Mouse (Mus musculus) heart, embryonic 16.5 days (tissue): ENCODE data around the gene Rer1. TPM values are rescaled to one million over a fixed set of nuclear protein-coding genes. Genes with fewer than 3 reads are reported as not detected.

Source experiments
- ATAC-seq: fragments of 200-750 bp; cut with Nextera tagmentation; replicated peaks from 2 replicates; pipeline ENCODE4 v1.8.0; 2017; ENCODE audit warnings: moderate number of reproducible peaks; ENCODE audit not compliant: insufficient read depth, low FRiP score; ENCODE audit errors: extremely low read depth
- H3K27ac ChIP-seq: fragments of 300-500 bp; sonication (generic); 2 replicates; pipeline ENCODE4 v1.5.1; 2014; ENCODE audit warnings: mild to moderate bottlenecking, low read length, control low read depth, moderate library complexity
- H3K27me3 ChIP-seq: fragments of 300-500 bp; sonication (generic); 2 replicates; pipeline ENCODE4 v1.6.1; 2014; ENCODE audit warnings: low read length, mixed read lengths; ENCODE audit not compliant: control insufficient read depth, insufficient read depth
- H3K36me3 ChIP-seq: fragments of 300-500 bp; sonication (generic); 2 replicates; pipeline ENCODE4 v1.6.1; 2014; ENCODE audit not compliant: control insufficient read depth, insufficient read depth
- H3K4me1 ChIP-seq: fragments of 300-500 bp; sonication (generic); 2 replicates; pipeline ENCODE4 v1.6.1; 2014; ENCODE audit warnings: low read length, mixed read lengths; ENCODE audit not compliant: control insufficient read depth, insufficient read depth
- H3K4me2 ChIP-seq: fragments of 300-500 bp; sonication (generic); 2 replicates; pipeline ENCODE4 v1.6.1; 2014; ENCODE audit warnings: low read depth, mild to moderate bottlenecking, control low read depth, low read length
- H3K4me3 ChIP-seq: fragments of 300-500 bp; sonication (generic); 2 replicates; pipeline ENCODE4 v1.5.1; 2014; ENCODE audit warnings: mild to moderate bottlenecking, control low read depth, low read length
- H3K9ac ChIP-seq: fragments of 300-500 bp; sonication (generic); 2 replicates; pipeline ENCODE4 v1.6.1; 2014; ENCODE audit warnings: low read length, control low read depth
- H3K9me3 ChIP-seq: fragments of 300-500 bp; sonication (generic); replicated peaks from 2 replicates; pipeline ENCODE4 v1.6.1; 2016; ENCODE audit warnings: low read length; ENCODE audit not compliant: control insufficient read depth
- WGBS: fragments of 180-500 bp; shearing (Covaris S2); extraction: QIAGEN DNeasy Blood & Tissue Kit; methylation state at CpG from one replicate; pipeline ENCODE4 v1.1.7; 2014; 5-methylcytosine and 5-hydroxymethylcytosine counted together
- polyA plus RNA-seq: library from polyadenylated mRNA; unstranded; fragments of >200 nt; fragmentation: Nextera tagmentation; extraction: Ambion mirVana; gene quantifications from 2 replicates; pipeline ENCODE4 v1.2.1, GENCODE M21; 2015

The Rer1 gene
- polyA plus RNA-seq, 1 experiment from 2014 or later: 138 TPM

DNA sequence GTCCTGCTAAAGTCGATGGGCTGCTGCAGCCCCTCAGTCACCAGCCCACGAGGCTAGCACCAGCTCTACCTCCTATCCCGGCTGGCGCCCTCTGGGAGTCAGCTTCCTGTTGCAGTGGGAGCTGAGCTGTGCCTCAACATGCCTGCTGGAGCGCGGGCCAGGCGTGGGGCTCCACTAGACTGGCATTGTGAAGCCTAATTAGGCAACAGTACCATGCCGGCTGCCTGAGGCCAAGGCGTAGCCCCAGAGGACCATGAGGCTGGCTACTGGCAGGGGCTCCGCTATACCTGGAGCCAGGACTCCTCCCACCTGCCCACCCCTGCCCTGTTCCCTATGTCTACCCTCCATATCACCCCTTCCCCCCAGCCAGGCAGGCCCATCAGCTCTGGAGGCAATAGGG lies 29.5 kb downstream of the Rer1 start, which contains the start of gene Plch2:
Plch2 (minus strand) TSS at position 61 of the 400 bp plus-strand sequence.
- 56% methylated on average over 10 of the region's 10 CpGs for WGBS
- Histone ChIP-seq H3K27me3 (peaks cover 2% of the 10 kb centered on the region; the same call in 1 of the 2 replicates), H3K4me3 (no peak within 1 kb of the TSS), H3K36me3 (no peaks in the 10 kb centered on the region), H3K27ac (no peak within 1 kb of the TSS), H3K4me2 (no peak within 1 kb of the TSS), H3K9me3 (no peaks in the 10 kb centered on the region), H3K9ac (no peak within 1 kb of the TSS), H3K4me1 (no peaks in the 10 kb centered on the region)
- ATAC-seq: no peak

DNA sequence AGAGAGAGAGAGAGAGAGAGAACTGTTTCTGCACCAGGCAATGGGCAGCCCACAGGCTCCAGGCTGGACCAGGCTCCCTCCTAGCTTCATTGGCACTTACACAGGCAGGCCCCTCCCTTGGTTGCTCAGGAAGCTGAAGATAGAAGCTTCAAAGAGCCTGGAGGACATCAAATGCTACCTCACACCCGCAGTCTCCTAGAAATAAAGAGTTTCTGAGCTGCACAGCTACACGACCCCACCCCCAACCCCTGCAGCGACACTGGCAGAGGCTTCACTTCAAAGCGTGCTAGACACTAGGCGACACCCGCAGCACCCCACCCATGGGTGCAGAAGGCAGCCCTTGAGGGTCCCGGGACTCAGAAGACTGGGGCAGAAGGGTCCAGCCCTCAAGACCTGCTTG lies 36.1 kb downstream of the Rer1 start:
- Histone ChIP-seq H3K27me3 (peaks cover 5% of the 10 kb centered on the region), H3K27ac (no peak overlapping the region), H3K4me2 (no peak overlapping the region), H3K4me3 (no peak overlapping the region), H3K4me1 (no peaks in the 10 kb centered on the region), H3K9ac (no peak overlapping the region), H3K9me3 (no peaks in the 10 kb centered on the region), H3K36me3 (no peaks in the 10 kb centered on the region)
- 62% methylated on average over 7 of the region's 7 CpGs for WGBS
- peak; percentile 34; the same call in 1 of the 2 replicates for ATAC-seq

DNA sequence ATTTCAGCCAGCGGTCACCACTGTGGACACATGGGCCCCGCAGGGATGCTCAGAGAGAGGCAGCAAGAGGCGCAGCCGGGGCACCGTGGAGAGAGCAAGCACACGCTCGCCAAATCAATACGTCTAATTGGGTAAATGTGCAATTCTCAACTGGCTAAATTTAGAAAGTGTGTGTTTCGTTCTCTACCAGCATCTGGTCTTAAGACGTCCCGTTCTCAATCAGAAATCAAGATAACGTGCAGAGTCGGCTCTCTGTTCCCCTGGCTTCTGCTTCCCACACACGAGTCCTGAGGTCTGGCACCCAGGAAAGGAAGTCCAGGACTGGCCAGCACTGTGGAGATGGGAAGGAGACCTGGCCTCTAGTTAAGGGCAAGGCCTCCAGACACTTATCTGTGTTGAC lies 39.5 kb downstream of the Rer1 start:
- Histone ChIP-seq H3K36me3 (no peaks in the 10 kb centered on the region), H3K9ac (no peak overlapping the region), H3K4me1 (no peaks in the 10 kb centered on the region), H3K27me3 (peaks cover 40% of the 10 kb centered on the region), H3K4me3 (no peak overlapping the region), H3K27ac (no peak overlapping the region), H3K4me2 (no peak overlapping the region), H3K9me3 (no peaks in the 10 kb centered on the region)
- 67% methylated on average over 14 of the region's 14 CpGs for WGBS
- ATAC-seq: no peak

DNA sequence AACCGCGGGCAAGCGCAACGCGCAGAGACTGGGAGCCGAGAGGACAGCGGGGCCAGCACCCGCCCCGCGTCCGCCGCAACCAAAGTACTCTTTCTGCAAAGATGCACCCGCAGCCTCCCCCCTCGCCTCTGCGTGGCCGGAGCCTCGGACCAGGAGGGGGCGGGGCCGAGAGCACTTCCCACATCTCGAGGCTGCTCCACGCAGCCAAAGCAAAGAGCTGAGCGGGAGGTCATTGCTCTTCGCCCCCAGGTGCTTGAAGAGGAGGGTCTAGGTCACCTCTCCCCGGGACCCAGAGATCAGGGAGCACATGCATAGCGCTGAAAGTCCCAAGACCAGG lies 42.9 kb downstream of the Rer1 start:
- H3K4me2 ChIP-seq: peak overlapping the region; percentile 39; the same call in 1 of the 2 replicates
- no peaks in the 10 kb centered on the region for H3K9me3 ChIP-seq
- no peak overlapping the region for H3K27ac ChIP-seq
- ATAC-seq: no peak
- peak overlapping the region; percentile 13; the same call in 1 of the 2 replicates for H3K4me3 ChIP-seq
- H3K4me1 ChIP-seq: no peaks in the 10 kb centered on the region
- WGBS: 2% methylated on average over 19 of the region's 25 CpGs
- H3K9ac ChIP-seq: no peak overlapping the region
- H3K36me3 ChIP-seq: no peaks in the 10 kb centered on the region
- H3K27me3 ChIP-seq: peaks cover 59% of the 10 kb centered on the region

DNA sequence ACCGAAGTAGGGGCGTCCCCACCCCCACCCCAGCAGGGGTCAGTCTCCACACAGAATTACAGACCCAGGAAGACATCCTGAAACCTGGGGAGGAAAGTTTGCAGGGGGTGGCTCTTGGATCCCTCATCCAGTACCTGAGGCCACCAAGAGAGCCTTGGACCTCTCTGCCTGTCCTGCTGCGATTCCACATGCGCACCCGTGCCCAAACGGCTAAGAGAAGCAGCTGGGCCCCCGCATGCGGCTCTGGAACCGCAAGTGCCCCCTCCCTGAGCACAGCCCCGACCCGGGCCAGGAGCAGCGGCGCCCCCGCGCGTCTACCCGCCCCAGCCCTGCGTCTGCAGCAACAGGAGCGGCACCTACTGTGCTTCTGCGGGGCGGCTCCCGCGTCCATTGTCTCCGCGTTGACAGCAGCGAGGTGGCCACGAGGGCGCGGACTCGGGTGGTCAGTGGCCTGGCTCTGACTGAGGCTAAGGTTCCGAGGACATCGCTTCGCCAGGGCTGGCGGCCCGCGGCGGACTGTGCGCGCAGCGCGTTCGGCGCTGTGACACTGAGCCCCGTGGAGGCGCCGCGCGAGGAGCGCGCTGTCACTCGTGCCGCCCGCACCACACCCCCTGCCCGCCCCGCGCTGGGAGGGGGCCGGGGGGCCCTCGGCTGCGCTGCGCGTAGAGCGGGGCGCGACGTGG lies 43.4 kb downstream of the Rer1 start:
- no peak for ATAC-seq
- no peaks in the 10 kb centered on the region for H3K4me1 ChIP-seq
- H3K27ac ChIP-seq: no peak overlapping the region
- peak overlapping the region; percentile 39; the same call in 1 of the 2 replicates for H3K4me2 ChIP-seq
- no peaks in the 10 kb centered on the region for H3K36me3 ChIP-seq
- WGBS: 2% methylated on average over 58 of the region's 65 CpGs
- peak overlapping the region; percentile 13; the same call in 1 of the 2 replicates for H3K4me3 ChIP-seq
- H3K27me3 ChIP-seq: peaks cover 59% of the 10 kb centered on the region
- no peak overlapping the region for H3K9ac ChIP-seq
- no peaks in the 10 kb centered on the region for H3K9me3 ChIP-seq

DNA sequence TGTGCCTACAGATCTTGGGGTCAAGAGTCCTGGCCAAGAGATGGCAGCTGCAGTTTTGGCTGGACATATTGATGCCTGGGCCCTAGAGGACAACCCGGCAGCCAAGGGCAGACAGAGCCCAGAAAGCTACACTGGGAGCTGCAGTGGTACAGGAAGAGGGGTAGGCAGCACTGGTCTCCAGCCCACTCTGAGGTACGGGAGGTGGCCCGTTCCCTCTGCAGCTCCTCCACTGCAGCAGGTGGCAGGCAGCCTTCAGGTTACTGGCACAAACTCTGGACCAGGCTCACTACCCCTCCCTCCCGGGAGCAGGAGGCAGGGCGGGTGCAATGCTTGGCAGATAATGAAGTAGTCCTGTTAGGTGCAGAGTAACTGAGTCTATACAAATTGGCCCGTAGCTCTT lies 45.5 kb downstream of the Rer1 start:
- H3K36me3 ChIP-seq: no peaks in the 10 kb centered on the region
- WGBS: 68% methylated on average over 6 of the region's 6 CpGs
- peaks cover 72% of the 10 kb centered on the region for H3K27me3 ChIP-seq

DNA sequence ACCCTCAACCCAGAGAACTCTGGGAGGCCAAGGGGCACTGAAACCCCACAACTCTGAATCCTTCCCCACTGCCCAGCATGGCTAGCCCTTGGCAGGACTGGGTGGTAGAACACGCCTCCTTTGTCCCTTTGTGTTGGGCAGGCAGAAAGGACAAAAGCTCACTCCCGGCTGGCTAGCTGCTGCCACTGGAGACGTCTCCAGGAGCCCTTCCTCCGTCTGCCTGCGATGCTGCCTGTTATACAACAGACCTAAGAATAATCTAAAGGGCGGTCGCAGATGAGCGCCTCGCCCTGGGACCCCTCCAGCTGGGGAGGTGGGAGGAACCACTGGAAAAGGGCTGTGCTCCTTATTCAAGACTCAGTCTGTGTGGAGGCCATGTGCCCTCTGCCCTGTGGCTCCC lies 46.0 kb downstream of the Rer1 start:
- Histone ChIP-seq H3K9me3 (no peaks in the 10 kb centered on the region), H3K9ac (no peak overlapping the region), H3K4me1 (no peaks in the 10 kb centered on the region), H3K27me3 (peaks cover 72% of the 10 kb centered on the region), H3K27ac (no peak overlapping the region), H3K36me3 (no peaks in the 10 kb centered on the region), H3K4me2 (no peak overlapping the region), H3K4me3 (no peak overlapping the region)
- 51% methylated on average over 9 of the region's 9 CpGs for WGBS
- no peak for ATAC-seq

More for the DNA sequence above, 45.5 kb downstream of the Rer1 start:
- no peak overlapping the region for H3K27ac ChIP-seq
- H3K4me2 ChIP-seq: no peak overlapping the region
- no peaks in the 10 kb centered on the region for H3K4me1 ChIP-seq
- H3K9me3 ChIP-seq: no peaks in the 10 kb centered on the region
- no peak overlapping the region for H3K9ac ChIP-seq
- no peak overlapping the region for H3K4me3 ChIP-seq
- ATAC-seq: no peak

DNA sequence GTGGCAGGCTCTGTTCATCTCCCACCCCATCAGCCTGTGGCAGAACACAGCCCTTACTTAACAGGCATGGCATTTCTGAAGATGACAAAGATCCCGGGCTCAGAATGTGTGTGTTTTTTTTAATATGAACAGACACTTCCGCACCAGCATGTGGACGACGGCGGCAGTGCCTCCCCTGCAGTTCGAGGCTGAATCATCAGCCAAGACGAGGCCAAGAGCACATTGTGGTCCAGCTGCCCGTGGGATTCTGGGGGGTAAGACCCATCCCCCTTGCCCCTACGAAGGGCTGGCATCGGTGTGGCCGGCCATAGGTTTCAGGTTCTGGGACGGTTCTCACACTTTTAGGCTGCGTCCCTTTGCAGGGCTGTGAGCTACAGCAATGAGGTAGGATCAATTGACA lies 51.4 kb downstream of the Rer1 start:
- ATAC-seq: no peak
- peaks cover 50% of the 10 kb centered on the region for H3K27me3 ChIP-seq
- no peaks in the 10 kb centered on the region for H3K36me3 ChIP-seq
- H3K27ac ChIP-seq: no peak overlapping the region
- H3K9me3 ChIP-seq: no peaks in the 10 kb centered on the region
- H3K4me2 ChIP-seq: no peak overlapping the region
- no peak overlapping the region for H3K4me3 ChIP-seq
- no peaks in the 10 kb centered on the region for H3K4me1 ChIP-seq
- no peak overlapping the region for H3K9ac ChIP-seq
- WGBS: 58% methylated on average over 13 of the region's 13 CpGs

DNA sequence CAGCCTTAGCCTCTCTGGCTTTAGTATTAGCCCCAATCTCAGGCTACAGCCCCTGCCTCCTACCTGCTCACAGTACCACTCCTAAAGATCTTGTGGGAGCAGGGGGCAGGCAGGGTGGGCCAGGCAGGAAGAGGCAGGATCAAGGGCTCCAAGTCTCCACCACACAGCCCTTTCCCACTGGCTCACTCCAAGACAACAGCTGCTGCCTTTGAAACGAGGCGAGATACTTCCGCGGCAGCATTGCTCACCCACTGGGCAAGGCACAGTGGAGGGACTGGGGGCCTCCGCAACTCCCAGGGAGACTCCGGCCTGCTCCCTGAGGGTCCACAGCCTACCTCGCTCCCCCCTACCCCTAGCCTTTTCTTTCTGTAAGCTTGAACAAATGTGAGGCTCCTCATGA lies 52.0 kb downstream of the Rer1 start:
- no peak overlapping the region for H3K4me2 ChIP-seq
- no peaks in the 10 kb centered on the region for H3K36me3 ChIP-seq
- H3K4me3 ChIP-seq: no peak overlapping the region
- no peaks in the 10 kb centered on the region for H3K4me1 ChIP-seq
- WGBS: 26% methylated on average over 7 of the region's 7 CpGs
- H3K27me3 ChIP-seq: peaks cover 50% of the 10 kb centered on the region
- no peaks in the 10 kb centered on the region for H3K9me3 ChIP-seq
- no peak overlapping the region for H3K9ac ChIP-seq
- no peak for ATAC-seq
- H3K27ac ChIP-seq: no peak overlapping the region
